Mouse (Mus musculus): ENCODE measurements around the gene Saxo1.

- TF ChIP-seq CTCF (IDR thresholded peaks at IDR 0.05) (no peak), POLR2A (IDR thresholded peaks at IDR 0.05; ENCODE audit: insufficient read depth, low read depth, low read length) (no peak)
Observed at GRCm38 (mm10) chr4:86519953-86520352, 38.2 kb downstream of the Saxo1 start.

All from heart, adult 2 months (tissue).